Mouse (Mus musculus): ENCODE measurements around the gene Dync2h1. TPM values are rescaled to one million over a fixed set of nuclear protein-coding genes. Genes with fewer than 3 reads are reported as not detected.
"Not testable (repeated sequence)": the region's sequence is repeated elsewhere in the genome, so short reads cannot be mapped to it uniquely, and the experiment has no call there.

Dync2h1 gene
- total RNA-seq, 4 experiments from 2014 or later = 1.9 to 2.1 (median 2.0) TPM

DNA sequence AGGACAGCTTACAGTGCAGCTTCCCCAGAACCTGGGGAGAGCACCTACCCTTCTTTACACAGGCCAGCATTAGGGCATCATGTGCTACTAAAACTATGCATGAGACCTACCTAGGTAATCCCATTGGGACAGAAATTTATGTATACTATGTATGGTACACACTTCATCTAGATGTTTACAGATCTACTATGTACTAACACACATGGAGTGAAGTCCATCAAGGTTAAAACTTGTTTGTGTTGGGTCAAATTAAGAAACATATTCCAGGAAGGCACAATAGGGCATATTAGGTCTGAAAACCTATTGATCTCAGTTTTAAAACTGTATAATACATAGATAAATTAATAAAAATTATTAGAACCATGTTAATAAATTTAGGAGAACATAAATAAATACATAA is 168.6 kb downstream of the Dync2h1 start:
- no peak for DNase-seq (ENCODE audit: low spot score)

DNA sequence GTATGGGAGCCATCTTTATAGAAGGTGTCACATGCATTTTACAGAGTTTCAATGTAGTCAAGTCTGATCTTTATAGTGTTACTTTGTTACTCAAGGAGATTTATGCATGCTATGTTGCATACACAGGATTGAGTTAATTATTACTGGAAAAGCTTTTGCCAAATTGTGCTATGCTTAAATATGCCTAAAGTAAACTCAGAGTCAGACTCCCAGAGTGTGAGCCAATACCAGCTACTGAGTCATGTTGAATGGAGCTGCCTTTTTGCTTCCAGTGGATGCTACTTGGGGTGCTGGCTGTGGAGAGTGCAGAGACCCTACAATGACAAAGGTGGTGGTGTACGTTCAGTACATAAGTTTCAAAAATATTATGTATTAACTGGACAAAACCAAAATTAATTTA is 169.5 kb downstream of the Dync2h1 start:
- no peak for DNase-seq (ENCODE audit: low spot score)

GRCm38 (mm10) chr9:7009785-7010184 is 174.5 kb downstream of the Dync2h1 start:
- DNase-seq (ENCODE audit: low spot score) = no peak

DNA sequence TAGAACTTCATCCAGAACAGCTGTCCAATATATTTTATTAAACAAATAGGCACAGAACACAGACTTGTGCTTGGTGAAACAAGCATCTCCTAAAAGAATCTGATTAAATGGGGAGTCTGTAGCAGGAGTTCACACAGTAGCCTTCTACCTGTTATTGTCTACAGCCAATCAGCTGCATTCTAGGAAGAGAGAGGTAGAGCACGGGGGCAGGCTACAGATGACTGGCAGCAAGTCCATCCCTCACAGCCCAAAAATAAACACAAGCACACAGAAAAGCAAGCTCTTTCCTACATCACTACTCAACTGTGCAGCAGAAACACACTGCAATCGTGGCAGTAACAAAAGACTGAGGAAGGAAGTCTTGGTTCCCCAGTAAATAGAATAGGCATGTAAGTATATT is 189.4 kb downstream of the Dync2h1 start:
- no peak for DNase-seq (ENCODE audit: low spot score)

DNA sequence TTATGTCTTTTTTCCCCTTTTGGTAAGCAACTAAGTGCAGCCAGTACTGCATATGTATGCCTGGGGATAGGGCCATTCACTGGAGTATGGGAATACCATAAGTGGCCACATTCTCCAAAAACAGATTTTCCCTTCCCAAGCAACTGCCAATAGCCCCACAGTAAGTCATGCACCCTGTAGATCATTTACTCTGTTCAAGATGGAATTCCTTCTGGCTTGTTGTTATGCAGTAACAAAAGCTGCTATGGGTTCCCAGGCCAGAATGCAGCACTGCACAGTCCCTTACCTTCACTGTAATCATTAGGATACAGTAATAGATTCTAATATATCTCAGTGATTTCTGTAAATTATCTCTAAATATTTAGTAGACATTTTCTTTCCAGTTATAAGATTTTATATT is 190.0 kb downstream of the Dync2h1 start:
- no peak for DNase-seq (ENCODE audit: low spot score)

- no peak for DNase-seq (ENCODE audit: low spot score)
These were observed 195.2 kb downstream of the Dync2h1 start for GRCm38 (mm10) chr9:6988893-6989685.

GRCm38 (mm10) chr9:6986161-6986560 is 198.1 kb downstream of the Dync2h1 start:
- DNase-seq (ENCODE audit: low spot score) = no peak

GRCm38 (mm10) chr9:6969171-6969570 is 215.1 kb downstream of the Dync2h1 start:
- no peak for DNase-seq (ENCODE audit: low spot score)

DNA sequence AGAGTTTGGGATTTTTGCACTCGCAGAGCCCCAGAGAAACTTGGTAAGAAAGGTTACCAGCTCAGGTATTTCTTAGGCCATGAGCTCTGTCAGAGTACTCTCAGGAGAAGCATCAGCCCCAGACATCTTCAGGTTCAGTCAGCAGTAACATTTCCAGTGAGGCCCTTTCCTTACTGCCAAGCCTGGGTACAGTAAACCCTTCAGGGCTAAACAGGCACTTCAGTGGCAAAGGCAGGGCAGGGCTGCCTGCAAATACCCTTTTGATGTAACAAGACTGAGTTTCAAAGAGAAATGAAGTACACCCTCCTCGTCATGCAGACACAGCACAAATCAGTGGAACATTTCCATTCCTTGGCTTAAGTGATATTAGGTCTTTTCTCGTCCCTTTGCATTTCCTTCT is 219.2 kb downstream of the Dync2h1 start:
- DNase-seq (ENCODE audit: low spot score) = no peak

GRCm38 (mm10) chr9:6958311-6958710 is 225.9 kb downstream of the Dync2h1 start:
- DNase-seq (ENCODE audit: low spot score) = no peak

- no peak for DNase-seq (ENCODE audit: low spot score)
These were observed 256.7 kb downstream of the Dync2h1 start for GRCm38 (mm10) chr9:6927399-6928035.

DNA sequence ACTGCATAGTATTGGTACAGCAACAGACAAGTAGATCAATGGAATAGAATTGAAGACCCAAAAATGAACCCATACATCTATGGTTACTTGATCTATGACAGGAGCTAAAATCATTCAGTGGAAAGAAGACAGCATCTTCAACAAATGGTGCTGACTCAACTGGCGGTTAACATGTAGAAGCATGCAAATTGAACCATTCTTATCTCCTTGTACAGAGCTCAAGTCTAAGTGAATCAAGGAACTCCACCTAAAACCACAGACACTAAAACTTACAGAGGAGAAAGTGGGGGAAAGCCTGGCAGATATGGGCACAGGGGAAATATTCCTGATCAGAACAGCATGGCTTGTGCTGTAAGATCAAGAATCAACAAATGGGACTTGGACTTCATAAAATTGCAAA is 270.8 kb downstream of the Dync2h1 start:
- DNase-seq (ENCODE audit: low spot score) = no peak

- not testable (repeated sequence) for DNase-seq (ENCODE audit: low spot score)
These were observed 273.7 kb downstream of the Dync2h1 start for GRCm38 (mm10) chr9:6910537-6910936.

DNA sequence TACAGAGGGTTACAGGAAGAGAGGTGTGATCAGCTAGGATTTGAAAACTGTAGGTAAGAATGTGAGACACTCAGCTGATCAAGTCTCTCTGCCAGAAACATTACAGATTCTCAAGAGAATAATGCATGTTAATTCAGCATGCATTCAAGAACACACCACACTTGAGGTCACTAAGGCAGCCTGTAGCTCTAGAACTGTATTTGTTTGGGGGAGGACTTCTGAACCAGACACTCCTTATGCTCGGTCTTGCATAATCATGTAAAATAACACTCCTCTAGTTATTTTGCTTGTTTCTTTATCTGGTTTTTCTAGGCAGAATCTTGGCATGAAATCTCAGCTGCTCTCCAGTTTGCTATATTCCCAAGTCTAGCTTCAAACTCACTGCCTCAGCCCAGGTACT is 282.6 kb downstream of the Dync2h1 start:
- no peak for DNase-seq (ENCODE audit: low spot score)

- DNase-seq (ENCODE audit: low spot score) = no peak
These were observed 292.9 kb downstream of the Dync2h1 start for GRCm38 (mm10) chr9:6891331-6891730.

DNA sequence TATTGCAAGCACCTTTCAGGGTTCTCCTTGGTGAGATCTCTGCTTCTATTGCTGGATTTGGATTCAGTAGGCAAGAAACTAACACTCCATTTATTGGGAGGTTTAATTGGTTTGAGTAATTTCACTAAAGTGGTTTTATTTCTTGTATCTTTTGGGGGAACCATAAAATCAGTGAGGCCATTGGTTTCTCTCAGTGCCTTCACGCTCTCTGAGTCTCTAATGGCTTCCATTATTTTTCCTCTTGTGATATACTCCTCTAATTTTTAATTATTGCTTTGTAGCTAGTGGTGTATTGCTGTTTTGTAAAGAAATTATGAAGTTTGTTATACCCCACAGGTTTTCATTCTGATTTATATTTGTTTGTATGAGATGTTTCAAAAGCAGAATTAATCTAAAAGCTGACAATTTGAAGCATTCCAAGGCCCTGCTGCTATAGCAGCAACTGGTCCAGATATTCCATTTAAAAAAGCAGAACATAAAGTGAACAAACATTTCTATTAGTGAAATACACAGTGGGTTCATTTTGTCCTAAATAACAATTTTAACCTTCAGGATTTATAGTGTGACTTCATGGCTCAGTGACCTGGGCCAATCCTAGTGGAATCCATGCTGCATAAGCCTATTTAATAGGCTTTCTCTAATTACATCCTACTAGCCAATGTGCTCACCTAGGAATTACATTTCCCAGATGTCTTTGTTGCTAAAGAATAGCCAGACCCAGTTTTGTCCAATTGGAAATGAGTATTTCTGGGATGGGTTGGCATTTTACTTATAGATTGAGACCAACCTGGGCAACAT is 302.9 kb downstream of the Dync2h1 start:
- DNase-seq (ENCODE audit: low spot score) = no peak

Other genes with a start within 250 kb of the Dync2h1 start
- gene Dcun1d5, start 74 bp upstream of the Dync2h1 start, total RNA-seq (2022) = 10 to 100 TPM; 44.4 to 59.4 (median 53.0) TPM
- gene Mmp13, start 88.1 kb upstream of the Dync2h1 start, total RNA-seq (2022) = under 1 TPM; 0.09 to 0.47 (median 0.32) TPM
- under 1 TPM; 0.33 to 0.75 (median 0.56) TPM for gene Mmp12, start 159.9 kb upstream of the Dync2h1 start, total RNA-seq (2022)
- not detected for gene Mmp1b, start 203.6 kb upstream of the Dync2h1 start, total RNA-seq (2022)

Data from heart, adult 8-10 months (tissue).